Mouse (Mus musculus) liver, adult 2 months (tissue): ENCODE results near the gene Tmem251.

ENCODE experiments used
- CTCF ChIP-seq: fragments of 200-500 bp; IDR thresholded peaks from 2 replicates; pipeline ENCODE4 v1.5.1; 2011; ENCODE audit warnings: low read depth, low read length, control low read depth
- POLR2A ChIP-seq: fragments of 200-500 bp; IDR thresholded peaks from 2 replicates; pipeline ENCODE4 v1.6.1; 2011; ENCODE audit warnings: low read length, control low read depth; ENCODE audit not compliant: insufficient read depth; ENCODE audit errors: extremely low read depth

DNA sequence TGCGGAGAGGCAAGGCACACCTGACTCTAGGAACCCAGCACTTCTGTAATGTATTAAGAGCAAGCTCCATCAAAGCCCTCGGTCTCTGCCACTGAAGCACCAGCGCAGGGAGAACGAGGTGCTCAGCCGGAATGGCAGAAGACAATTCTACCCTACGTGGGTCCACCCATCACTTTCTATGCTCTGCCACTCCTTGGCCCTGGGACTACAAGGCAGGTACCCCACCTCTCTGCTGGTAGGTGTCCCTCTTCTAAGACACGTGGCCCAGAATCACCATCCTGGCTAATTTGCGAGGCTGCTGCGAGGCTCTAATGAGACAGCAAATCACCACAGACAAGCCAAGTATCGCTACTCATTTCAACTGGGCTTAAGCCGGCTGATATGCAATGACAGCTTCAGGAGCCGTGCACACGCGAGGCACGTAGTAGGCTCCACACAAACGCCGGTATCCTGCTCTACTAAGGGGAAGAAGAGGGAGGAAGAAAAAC lies 39.6 kb upstream of the Tmem251 start:
- TF ChIP-seq POLR2A (no peak), CTCF (no peak)
